Mouse (Mus musculus): Measurements from ENCODE around the gene Gipc2. TPM values are rescaled to one million over a fixed set of nuclear protein-coding genes. Genes with fewer than 3 reads are reported as not detected.

Gene Gipc2
- total RNA-seq, 2 experiments from 2014 or later = 0.20 to 0.69 TPM

DNA sequence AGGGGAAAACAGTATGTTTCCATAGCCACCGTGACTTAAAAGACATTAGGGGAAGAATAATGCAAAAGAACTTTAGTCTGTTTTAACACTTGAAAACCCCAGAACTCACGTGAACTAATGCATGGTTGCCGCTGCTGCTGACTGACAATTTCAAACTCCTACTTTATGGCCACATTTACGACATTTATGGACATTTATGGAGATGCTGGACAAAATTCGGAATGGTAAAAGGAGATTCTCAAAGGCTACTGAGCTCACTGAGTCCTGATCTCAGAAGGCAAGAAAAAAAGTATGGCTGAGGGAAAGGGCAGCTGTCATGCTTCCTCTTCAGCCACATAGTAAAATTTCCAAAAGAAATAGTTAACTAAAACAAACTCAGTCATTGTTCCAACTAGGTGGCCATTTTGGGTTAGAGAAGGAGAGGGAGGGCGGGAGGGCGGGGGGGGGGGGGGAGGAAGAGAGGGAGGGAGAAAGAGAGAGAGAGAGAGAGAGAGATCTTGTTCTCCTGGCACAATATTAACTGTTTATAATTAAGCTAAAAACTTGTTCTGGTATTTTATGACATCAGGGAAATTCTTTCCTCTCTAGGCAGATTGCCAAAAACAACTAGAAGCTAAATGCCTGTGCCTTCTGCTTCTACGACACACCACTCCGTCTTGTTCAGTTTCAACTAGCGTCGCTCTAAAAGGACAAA lies 26.4 kb upstream of the Gipc2 start:
- DNase-seq = no peak
- intact Hi-C loops (cut with DNase I) = loop anchor here (5.0 kb wide), 1 partner anchor 80 kb away; no protein-coding TSS in a partner anchor

DNA sequence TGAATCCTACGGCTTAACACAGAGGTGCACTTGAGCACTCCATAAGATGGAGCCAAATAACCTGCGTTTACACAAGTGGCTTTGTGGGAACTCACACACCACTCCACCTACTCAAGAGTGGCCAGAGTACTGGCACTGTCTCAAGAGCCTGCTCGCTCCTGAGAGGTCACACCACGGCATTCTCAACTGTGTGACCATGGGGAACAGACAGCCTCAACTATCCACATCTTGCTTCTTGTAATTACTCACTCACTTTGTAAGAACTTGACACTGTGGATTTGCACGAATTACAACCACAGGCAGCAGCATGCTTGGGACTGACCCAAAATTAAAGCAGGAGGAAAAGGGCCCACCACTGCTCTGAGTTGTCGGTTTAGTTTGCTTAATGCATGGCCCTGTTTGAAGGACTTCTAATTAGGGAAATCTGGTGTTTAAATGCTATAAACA lies 25.8 kb upstream of the Gipc2 start:
- DNase-seq = no peak
- intact Hi-C loops (cut with DNase I) = loop anchor here (5.0 kb wide), 1 partner anchor 80 kb away; no protein-coding TSS in a partner anchor

DNA sequence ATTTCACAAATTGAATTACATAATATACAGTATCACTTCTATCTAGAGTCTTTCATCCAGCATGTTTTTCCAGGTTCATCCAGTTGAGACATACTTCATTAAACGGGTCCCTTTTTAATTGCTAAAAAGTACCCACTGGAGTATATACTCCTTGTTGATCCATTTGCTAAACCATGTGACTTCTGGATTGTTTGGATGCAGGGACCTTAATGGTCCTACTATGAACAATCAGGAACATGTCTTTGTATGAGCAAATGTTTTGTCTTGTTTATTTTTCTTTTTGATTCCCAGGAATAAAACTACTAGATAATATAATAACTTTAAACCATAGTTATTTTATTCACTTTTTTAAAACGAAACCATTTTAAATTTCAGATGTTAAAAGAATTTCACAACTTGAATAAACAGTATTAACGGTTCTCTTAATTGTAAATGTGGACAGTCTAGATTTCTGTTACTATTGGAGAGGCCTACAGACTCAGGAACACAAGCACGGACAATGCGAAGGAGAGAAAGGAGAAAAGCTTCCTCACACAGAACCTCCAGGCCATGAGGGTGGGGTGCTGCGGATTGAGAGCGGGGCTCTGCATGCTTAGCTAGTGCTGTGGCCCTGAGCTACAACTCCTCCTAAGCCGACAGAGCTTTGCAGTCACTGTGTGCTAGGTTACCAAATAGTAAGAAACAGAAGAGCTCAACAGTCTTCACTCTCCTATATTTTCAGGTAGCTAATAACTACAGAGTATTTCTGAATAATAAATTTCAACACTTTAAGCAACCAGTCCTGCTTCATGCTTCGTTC lies 24.8 kb upstream of the Gipc2 start:
- intact Hi-C loops (cut with DNase I) = loop anchor here (5.0 kb wide), 1 partner anchor 79 kb away; no protein-coding TSS in a partner anchor
- DNase-seq = no peak

DNA sequence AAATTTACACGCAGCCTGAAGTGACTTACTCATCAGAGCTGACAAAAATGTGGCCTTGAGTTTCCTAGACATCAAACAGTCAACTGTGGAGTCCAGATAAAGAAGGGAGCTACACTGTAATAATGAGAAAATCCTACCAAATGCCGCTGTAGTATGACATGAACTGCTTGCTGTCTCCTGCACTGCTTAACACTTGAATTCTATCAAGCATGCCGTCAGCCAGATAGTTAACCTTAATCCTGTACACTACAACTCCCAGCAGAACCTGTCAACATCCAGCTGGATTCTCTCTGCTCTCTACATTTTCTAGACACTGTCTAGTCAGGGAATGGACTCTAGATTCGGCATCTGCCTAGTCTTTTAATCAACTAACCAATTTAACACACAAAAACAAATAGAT lies 23.3 kb upstream of the Gipc2 start:
- intact Hi-C loops (cut with DNase I) = loop anchor here (5.0 kb wide), 1 partner anchor 37 kb away; no protein-coding TSS in a partner anchor

DNA sequence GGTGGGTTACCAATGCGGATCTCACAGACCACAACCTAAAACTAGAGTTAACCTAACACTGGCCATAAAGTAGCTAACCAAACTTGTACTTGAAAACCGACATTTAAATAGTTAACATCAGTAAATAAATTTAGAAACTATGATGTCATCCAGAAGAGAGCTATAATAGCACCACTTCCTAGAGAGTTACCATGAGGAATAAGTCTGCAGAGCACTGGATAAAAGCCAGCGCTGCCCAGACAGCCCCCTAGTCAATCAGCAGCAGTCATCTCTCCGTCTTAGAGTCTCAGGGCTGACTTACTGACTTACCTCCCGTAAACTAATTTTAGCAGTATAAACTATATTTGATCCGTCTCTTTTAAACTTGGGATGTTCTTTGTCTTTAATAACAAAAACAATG lies 20.1 kb upstream of the Gipc2 start:
- intact Hi-C loops (cut with DNase I) = loop anchor here (5.0 kb wide), 1 partner anchor 34 kb away; no protein-coding TSS in a partner anchor
- DNase-seq = no peak

More for the DNA sequence above, 23.3 kb upstream of the Gipc2 start:
- DNase-seq = no peak

DNA sequence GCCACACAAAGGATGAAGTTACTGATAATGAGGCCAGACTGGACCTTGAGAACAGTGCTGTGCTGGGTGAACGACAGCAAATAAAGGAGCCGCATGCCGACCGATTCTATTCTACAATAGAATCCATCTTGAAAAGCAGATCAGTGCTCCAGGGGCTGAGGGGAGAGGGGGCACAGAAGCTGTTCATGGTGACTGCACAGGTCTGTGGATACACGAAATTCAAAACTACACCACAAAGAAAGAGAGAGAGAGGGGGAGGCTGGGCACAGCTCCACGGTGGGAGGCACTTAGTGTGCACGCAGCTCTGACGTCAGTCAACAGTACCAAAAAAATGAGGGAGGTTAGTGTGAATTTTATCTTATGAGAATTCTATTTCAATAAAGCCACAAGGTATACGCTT lies 17.5 kb upstream of the Gipc2 start:
- intact Hi-C loops (cut with DNase I) = no loop called here
- DNase-seq = no peak

DNA sequence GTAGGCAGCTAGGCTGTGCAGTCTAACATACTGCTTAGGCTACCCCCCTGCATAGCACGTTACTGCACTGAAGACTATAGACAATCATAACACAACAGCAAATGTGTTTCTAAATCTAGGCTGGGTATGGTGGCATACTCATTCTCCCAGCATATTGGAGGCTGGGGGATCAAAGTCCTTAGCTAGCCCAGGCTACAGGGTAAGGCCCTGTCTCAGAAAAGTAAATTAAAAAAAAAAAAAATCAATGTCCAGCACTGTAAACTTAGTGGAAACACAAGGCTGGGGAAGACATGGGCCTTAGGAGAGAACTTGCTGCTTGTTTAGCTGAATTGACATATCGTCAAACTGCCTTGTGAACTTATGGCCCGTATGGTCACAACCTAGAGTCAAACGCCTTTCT lies 14.6 kb upstream of the Gipc2 start:
- intact Hi-C loops (cut with DNase I) = no loop called here
- DNase-seq = no peak

DNA sequence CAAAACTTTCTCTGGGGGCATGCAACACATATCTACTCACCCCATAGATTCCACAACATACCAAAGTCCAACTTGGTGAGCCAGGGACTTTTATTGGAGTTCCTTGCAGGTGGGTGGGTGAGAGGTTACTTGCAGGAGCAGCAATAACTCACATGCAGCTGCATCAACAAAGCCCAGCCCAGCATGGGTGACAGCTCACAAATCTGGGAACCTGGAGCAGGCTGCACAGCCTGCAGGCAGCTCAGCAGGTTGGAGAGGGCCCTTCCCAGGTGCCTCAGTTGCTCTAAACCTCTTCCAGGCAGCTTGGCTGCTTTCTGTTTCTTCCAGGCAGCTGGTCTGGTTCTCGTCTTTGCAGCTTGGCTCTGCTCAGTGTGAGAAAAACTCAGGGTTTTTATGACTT lies 13.3 kb upstream of the Gipc2 start:
- no peak for DNase-seq
- intact Hi-C loops (cut with DNase I) = no loop called here

DNA sequence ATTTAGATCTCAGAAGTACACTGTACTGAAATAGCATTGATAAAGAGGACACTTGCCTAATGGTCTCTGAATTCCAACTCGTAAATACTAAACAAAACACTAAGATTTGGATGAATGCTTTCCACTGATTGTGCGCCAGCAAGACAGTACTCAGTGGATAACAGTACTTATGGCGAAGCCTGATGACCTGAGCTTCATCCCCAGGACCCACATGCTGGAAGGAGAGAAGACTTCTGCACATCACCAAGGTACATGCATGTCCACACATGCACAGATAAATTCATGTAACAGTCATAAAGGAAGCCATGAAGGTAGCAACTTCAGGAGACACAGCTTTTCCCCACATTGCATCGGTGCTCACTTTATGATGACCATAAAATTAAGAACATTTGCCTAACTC lies 12.8 kb upstream of the Gipc2 start:
- intact Hi-C loops (cut with DNase I) = no loop called here
- DNase-seq = no peak

DNA sequence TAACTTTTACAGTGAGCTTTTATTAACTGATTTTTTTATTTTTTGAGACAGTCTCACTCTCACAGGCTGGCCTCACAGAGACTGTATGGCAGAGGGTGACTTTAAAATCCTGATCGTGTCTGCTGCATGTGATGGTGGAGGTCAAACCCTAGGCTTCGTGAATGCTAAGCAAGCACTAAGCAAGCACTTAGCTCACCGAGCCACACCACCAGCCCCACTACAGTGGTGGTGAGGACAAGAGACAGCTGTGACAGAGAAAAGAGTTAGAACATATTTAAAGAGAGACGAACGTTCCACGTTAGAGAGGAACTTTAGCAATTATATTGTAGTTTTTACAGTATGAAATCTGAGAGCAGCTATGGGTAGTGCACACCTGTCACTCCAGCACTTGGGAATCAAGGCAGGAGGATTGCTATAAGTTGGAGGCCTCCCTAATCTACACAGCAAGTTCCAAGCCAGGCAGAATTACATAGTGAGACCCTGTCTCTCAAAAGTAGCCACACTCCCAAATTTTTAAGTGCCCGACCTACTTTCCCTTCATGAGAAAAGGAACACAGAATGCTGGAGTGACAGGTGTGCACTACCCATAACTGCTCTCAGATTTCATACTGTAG lies 6.4 kb upstream of the Gipc2 start:
- intact Hi-C loops (cut with DNase I) = no loop called here
- DNase-seq = no peak

DNA sequence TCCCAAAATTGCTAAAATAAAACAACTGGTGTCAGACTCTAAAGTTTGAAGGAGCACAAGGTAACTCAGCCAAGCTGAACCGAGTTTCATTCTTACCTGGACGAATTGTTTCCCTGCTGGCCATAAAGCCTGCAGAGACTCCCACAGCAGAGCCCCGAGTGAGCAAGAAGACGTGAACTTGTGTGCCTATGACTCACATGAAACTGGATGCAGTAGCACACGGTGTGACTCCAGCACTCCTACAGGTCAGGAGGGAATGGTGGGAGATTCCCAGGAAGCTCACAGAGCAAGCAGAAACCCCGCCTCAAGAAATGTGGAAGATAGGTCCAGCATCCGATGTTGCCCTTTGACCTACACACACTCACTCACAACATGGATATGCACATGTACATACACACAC lies 5.8 kb upstream of the Gipc2 start:
- intact Hi-C loops (cut with DNase I) = no loop called here
- DNase-seq = no peak

DNA sequence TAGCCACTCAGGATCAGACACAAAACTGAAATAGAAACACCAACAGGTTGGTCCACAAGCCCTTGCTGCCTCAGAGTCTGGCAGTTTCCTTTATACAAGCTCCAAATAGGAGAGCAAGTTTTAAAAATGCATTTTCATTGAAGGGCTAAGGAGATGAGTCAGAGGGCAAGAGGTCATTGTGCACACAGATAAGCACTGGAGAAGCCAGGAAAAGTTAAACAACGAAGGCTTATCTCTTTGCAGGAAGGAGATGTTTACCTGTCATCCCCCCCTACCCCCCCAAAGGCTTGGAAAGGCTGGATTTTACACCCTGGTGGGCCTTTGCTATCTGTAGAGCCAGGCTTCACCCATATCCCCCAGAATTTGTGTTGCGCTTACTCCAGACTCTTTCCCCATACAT lies 5.2 kb upstream of the Gipc2 start:
- intact Hi-C loops (cut with DNase I) = no loop called here
- DNase-seq = no peak

DNA sequence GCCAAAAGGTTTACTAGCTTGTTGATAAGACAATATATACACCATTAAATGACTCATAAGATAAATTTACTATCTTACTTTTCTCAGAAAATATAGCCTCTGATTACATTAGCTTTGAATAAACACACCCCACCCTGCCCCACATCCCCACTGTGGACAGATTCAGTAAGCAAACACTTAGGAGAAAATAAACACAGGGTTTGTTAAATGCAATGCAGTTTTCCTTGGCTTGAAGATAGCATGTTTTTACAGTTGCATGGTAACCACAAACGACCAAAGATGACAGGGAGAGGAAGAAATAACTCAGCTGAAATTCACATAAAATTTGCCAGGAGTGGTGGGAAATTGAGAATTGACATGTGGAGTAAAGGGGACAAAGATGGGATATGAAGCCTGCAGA lies 4.4 kb upstream of the Gipc2 start:
- DNase-seq = no peak
- intact Hi-C loops (cut with DNase I) = no loop called here

DNA sequence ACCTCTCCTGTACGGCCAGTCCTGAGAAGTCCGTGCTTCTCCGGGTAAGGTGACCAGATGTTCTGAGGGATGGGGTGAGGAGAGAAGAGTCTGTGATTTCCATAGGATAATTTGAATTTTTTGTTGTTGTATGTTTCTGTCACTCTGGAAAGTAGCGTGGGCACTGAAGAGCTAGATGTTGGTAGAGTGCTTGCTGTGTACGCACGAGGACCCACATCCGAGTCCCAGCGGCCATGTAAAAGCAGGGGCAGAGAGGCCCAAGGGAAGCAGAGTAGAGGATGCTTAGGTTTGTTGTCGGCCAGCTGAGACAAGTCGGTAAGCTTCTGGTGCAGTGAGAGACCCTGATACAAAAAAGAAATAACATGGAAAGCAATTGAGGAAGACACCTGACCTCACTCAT lies 2.0 kb upstream of the Gipc2 start:
- intact Hi-C loops (cut with DNase I) = no loop called here
- DNase-seq = no peak

DNA sequence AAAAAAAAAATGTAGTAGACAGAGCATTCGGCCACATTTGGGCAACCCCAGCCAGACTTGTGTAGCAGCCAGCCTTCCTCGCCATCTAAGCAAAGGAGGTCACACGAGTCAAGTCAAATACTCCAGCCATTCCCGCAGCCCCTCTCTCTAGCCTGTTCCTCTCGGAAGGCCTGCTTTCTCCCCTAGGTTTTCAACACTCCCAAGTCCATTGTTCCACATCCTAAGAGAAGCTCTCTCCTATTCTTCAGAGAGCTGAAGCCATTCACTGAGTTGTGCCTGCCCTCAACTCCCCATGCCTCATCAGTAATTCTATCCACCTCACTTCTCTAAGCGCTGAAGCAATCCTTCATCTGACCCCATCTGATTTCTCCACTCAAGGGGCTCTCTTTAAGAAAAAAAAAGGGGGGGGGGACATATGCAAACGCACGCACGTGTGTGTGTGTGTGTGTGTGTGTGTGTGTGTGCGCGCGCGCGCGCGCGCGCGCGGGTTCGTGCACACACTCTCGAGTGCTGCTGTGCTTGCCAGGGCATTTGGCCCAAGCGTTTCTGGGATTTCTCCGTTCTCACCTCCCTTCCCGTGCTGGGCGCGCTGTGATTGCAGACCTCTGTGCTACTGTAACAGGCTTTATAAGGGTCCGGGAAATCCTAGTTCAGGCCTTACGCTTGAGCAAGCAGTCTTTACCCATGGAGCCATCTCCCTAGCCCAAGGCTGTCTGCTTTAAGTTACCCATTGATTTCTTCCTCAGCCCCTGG lies 845 bp upstream of the Gipc2 start:
- intact Hi-C loops (cut with DNase I) = no loop called here
- no peak for DNase-seq

DNA sequence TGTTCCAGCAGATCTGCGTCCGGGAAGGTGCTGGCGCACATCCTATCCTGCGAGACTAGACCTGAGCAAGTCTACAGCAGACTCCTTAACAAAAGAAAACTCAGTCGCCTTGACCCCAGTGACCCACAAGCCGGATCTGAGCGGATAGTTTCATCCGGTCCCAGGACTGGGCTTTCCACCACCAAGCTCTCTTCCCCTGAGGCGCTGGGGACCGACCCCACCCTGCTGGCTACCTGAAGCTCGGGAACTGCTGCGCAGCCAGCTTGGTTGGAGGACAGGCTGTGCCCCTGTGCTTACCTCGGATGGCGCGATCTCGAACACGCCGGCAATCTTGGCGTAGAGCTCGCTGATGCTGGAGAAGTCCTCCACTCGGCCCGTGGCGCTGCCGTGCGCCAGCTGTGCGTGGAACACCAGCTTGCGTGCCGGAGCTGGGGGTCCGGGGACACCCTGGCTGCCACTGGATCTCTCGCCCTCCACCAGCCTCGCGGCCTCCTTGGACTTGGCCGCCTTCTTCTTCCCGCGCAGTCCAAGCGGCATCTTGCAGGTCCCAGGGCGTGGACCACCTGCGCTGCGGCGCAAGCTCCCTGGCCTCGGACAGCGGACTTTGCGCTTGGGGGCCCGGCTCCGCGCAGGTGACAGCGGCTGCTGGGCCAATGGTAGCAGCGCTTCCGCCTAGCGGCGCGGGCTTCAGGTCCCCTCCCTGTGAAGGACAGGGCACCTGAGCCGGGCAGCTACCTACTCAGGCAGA lies 505 bp downstream of the Gipc2 start:
- DNase-seq = no peak
- intact Hi-C loops (cut with DNase I) = no loop called here

DNA sequence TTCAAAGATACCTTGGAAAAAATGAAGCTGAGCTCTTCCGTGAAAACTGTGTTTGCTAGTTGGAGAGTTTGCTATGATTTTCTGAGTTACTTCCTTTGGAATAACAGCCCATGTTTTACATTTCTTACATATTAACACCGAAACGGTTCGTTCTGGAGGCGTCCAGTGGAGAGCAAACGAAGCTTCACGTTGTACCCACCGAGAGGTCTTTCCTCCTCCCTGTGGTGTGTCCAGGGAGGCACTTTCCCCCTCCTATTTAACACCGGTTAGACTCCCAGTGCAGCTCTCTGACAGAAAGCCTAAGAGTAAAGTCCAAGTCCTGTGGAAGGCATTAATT lies 1.0 kb downstream of the Gipc2 start:
- intact Hi-C loops (cut with DNase I) = no loop called here

DNA sequence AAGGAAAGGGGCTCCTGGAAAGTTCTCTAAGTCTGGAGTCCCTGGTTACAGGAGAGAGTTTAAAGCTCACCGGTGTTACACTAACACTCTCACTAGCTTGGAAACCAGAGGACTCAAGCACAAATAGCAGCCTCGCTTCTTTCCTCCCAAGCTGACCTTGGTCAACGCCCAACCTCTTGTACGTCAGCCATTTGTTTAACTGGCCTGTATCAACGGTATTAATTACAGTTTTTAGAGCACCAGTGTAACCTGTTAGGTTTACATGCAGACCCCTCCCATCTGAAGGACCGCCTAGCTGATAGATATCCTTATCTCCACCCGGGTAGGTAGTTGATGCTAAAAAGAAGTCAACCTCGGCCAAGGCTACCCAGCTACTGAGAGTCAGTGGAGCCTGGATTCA lies 2.7 kb downstream of the Gipc2 start:
- intact Hi-C loops (cut with DNase I) = no loop called here
- DNase-seq = no peak

More for the DNA sequence above, 1.0 kb downstream of the Gipc2 start:
- no peak for DNase-seq

DNA sequence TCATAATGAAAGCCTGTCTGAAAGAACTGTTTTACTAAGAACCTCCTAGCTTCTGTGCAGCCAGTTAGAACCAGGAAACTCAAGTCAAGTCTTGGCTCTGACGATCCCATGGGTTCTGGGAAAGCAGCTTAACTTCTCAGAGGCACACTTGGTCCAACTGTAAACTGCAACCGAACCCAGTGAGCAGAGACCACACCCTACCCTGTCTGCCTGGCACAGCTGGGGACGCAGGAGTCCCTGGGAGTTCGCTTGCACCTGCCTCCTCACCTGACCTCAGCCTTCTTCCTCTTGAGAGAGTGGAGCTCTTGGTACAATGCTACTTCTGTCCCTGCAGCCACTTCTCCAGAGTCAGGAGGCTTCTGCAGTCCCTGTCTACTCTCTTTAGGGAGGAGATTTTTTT lies 5.4 kb downstream of the Gipc2 start:
- intact Hi-C loops (cut with DNase I) = no loop called here
- DNase-seq = no peak

DNA sequence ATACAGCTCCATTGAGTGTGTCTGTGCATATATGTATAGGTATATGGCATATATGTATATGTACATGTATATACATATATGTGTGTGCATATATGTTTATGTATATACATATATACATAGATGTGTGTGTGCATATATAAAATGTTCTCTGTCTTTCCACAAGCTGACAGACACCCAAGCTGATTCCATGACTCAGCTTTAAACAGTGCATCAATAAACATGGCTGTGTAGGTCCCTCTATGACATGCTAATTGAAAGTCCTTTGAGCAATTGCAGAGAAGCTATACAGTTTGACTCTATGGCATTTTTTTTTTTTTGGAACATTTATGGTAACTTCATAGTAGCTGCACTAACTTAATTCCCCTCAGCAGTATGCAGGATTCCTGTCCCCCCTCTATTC lies 6.7 kb downstream of the Gipc2 start:
- intact Hi-C loops (cut with DNase I) = no loop called here
- DNase-seq = no peak

Measured in gastrocnemius, postnatal 36 days (tissue).